Mouse (Mus musculus): Measurements from ENCODE around the gene Tnni2. TPM values are rescaled to one million over a fixed set of nuclear protein-coding genes. Genes with fewer than 3 reads are reported as not detected.
"Not testable (repeated sequence)": the region's sequence is repeated elsewhere in the genome, so short reads cannot be mapped to it uniquely, and the experiment has no call there.

Tnni2 gene
- polyA plus RNA-seq, 1 experiment from 2014 or later = 1.0 TPM

DNA sequence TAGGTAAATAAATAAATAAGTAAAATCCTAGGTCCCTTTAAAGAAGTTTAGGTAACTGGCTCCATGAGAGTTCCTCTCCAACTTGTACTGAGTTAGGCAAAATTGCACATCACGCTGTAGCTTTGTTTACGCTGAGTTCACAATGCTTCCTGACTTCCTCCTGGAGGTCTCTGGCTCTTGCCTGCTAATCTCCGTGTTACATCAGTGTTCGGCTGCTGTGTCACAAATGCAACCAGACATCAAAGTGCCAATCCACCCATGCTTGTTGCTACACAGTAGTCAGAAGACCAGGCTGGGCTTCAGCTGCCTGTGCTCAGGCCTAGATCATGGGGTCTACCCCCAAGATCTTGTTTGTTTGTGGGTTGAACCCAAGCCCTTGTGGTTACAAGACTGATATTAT lies 38.0 kb upstream of the Tnni2 start:
- DNase-seq (ENCODE audit: low spot score) (no peak), ATAC-seq (ENCODE audit: low FRiP score) (no peak)
- Histone ChIP-seq H3K27me3 (ENCODE audit: control insufficient read depth, insufficient read depth, low read length) (no peaks in the 10 kb centered on the region), H3K4me2 (replicated peaks) (no peak overlapping the region), H3K4me3 (replicated peaks; ENCODE audit: low read length) (no peak overlapping the region), H3K9ac (no peak overlapping the region), H3K9me3 (ENCODE audit: control insufficient read depth, low read length) (no peaks in the 10 kb centered on the region), H3K4me1 (replicated peaks; ENCODE audit: control insufficient read depth, insufficient read depth, low read length) (no peaks in the 10 kb centered on the region), H3K36me3 (replicated peaks; ENCODE audit: control insufficient read depth, insufficient read depth) (no peaks in the 10 kb centered on the region), H3K27ac (no peak overlapping the region)
- WGBS = 91% methylated on average over 4 of the region's 4 CpGs

DNA sequence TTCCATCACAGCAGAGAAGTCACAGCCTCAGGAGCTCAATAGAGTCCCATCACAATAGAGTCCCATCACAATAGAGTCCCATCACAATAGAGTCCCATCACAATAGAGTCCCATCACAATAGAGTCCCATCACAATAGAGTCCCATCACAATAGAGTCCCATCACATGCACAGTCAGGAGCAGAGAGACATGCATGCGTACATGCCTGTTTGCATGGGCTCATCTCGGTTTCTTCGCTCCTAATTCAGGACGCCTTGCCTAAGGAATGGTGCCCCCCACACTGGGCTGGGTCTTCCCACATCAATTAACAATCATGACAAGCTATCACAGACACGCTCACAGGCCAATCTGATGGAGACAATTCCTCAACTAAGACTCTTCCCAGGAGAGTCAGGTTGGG lies 36.5 kb upstream of the Tnni2 start:
- H3K4me2 ChIP-seq (replicated peaks); DNase-seq (ENCODE audit: low spot score); H3K27me3 ChIP-seq (ENCODE audit: control insufficient read depth, insufficient read depth, low read length); H3K9ac ChIP-seq; H3K9me3 ChIP-seq (ENCODE audit: control insufficient read depth, low read length); H3K4me1 ChIP-seq (replicated peaks; ENCODE audit: control insufficient read depth, insufficient read depth, low read length); H3K4me3 ChIP-seq (replicated peaks; ENCODE audit: low read length); H3K36me3 ChIP-seq (replicated peaks; ENCODE audit: control insufficient read depth, insufficient read depth); H3K27ac ChIP-seq; ATAC-seq (ENCODE audit: low FRiP score): not testable (repeated sequence)
- WGBS = 82% methylated on average over 5 of the region's 5 CpGs

DNA sequence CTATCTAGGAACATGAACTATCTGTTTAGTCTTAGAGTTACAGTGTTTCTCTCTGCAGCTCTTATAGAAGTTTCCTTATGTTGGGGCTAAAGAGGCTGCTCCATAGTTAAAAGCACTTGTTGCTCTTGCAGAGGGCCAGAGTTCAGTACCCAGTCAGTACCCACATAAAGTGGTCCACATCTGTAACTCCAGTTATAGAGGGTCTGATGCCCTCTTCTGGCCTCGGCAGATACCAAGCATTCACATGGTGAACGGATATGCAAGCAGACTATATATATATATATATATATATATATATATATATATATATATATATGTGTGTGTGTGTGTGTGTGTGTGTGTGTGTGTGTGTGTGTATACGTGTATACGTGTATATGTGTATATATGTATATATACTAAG lies 33.7 kb upstream of the Tnni2 start:
- Histone ChIP-seq H3K4me2 (replicated peaks) (no peak overlapping the region), H3K9me3 (ENCODE audit: control insufficient read depth, low read length) (no peaks in the 10 kb centered on the region), H3K27me3 (ENCODE audit: control insufficient read depth, insufficient read depth, low read length) (no peaks in the 10 kb centered on the region), H3K36me3 (replicated peaks; ENCODE audit: control insufficient read depth, insufficient read depth) (no peaks in the 10 kb centered on the region), H3K4me1 (replicated peaks; ENCODE audit: control insufficient read depth, insufficient read depth, low read length) (no peaks in the 10 kb centered on the region), H3K27ac (no peak overlapping the region), H3K4me3 (replicated peaks; ENCODE audit: low read length) (no peak overlapping the region), H3K9ac (no peak overlapping the region)
- no peak for ATAC-seq (ENCODE audit: low FRiP score)
- DNase-seq (ENCODE audit: low spot score) = no peak
- WGBS = 89% methylated on average over 4 of the region's 4 CpGs

GRCm38 (mm10) chr7:142408686-142409085 lies 32.9 kb upstream of the Tnni2 start:
- Histone ChIP-seq H3K36me3 (replicated peaks; ENCODE audit: control insufficient read depth, insufficient read depth) (no peaks in the 10 kb centered on the region), H3K4me3 (replicated peaks; ENCODE audit: low read length) (no peak overlapping the region), H3K27me3 (ENCODE audit: control insufficient read depth, insufficient read depth, low read length) (no peaks in the 10 kb centered on the region), H3K4me2 (replicated peaks) (no peak overlapping the region), H3K9me3 (ENCODE audit: control insufficient read depth, low read length) (no peaks in the 10 kb centered on the region), H3K9ac (no peak overlapping the region), H3K4me1 (replicated peaks; ENCODE audit: control insufficient read depth, insufficient read depth, low read length) (no peaks in the 10 kb centered on the region), H3K27ac (no peak overlapping the region)
- DNase-seq (ENCODE audit: low spot score) (no peak), ATAC-seq (ENCODE audit: low FRiP score) (no peak)
- WGBS = 88% methylated on average over 8 of the region's 8 CpGs

GRCm38 (mm10) chr7:142409603-142410002 lies 32.0 kb upstream of the Tnni2 start:
- Histone ChIP-seq H3K4me1 (replicated peaks; ENCODE audit: control insufficient read depth, insufficient read depth, low read length) (no peaks in the 10 kb centered on the region), H3K4me2 (replicated peaks) (no peak overlapping the region), H3K36me3 (replicated peaks; ENCODE audit: control insufficient read depth, insufficient read depth) (no peaks in the 10 kb centered on the region), H3K4me3 (replicated peaks; ENCODE audit: low read length) (no peak overlapping the region), H3K9ac (no peak overlapping the region), H3K27me3 (ENCODE audit: control insufficient read depth, insufficient read depth, low read length) (no peaks in the 10 kb centered on the region), H3K27ac (no peak overlapping the region), H3K9me3 (ENCODE audit: control insufficient read depth, low read length) (no peaks in the 10 kb centered on the region)
- DNase-seq (ENCODE audit: low spot score) = no peak
- 84% methylated on average over 3 of the region's 3 CpGs for whole genome bisulfite sequencing
- no peak for ATAC-seq (ENCODE audit: low FRiP score)

DNA sequence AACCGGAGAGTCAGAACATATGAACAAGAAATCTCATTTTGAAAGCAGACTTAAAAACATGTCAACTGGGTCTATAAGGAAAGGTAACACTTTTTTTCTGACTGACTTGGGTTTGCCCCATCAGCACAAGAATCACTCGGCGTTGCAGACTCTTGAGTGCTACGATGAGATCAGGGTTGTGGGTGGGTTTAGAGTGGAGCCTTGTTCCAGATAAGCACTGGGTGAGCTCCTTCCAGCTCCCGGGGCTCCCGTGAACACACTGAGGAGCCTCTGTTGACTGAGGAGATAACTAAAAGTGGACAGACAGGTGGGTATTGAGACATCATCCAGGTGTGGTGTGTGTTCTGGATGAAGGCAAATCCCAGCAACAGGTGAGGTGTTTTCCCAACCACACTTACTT lies 28.3 kb upstream of the Tnni2 start:
- 96% methylated on average over 6 of the region's 6 CpGs for WGBS
- ATAC-seq (ENCODE audit: low FRiP score) = no peak
- H3K27me3 ChIP-seq (ENCODE audit: control insufficient read depth, insufficient read depth, low read length) = no peaks in the 10 kb centered on the region
- no peaks in the 10 kb centered on the region for H3K9me3 ChIP-seq (ENCODE audit: control insufficient read depth, low read length)
- no peaks in the 10 kb centered on the region for H3K36me3 ChIP-seq (replicated peaks; ENCODE audit: control insufficient read depth, insufficient read depth)
- H3K4me2 ChIP-seq (replicated peaks) = no peak overlapping the region
- H3K4me3 ChIP-seq (replicated peaks; ENCODE audit: low read length) = no peak overlapping the region
- H3K27ac ChIP-seq = no peak overlapping the region
- H3K9ac ChIP-seq = no peak overlapping the region
- no peak for DNase-seq (ENCODE audit: low spot score)
- H3K4me1 ChIP-seq (replicated peaks; ENCODE audit: control insufficient read depth, insufficient read depth, low read length) = no peaks in the 10 kb centered on the region

DNA sequence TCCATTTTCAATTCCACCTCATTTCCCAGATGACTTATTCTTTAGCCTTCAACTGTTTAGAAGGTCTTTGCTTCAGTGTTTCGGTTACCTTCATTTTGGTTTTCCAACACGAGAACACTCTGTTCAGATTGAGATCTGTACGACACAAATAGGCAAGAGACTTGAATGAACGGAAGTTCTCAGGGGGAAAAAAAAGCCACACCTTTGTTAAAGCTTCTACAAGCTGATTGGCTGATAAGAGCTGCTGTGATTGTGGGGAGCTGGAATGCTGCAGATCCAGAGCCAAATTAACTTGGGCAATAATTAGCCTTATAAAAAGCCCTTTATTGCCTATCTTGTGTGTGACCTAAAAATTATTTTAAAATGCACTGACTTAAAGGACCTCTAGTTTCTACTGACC lies 26.3 kb upstream of the Tnni2 start:
- no peak for ATAC-seq (ENCODE audit: low FRiP score)
- Histone ChIP-seq H3K4me3 (replicated peaks; ENCODE audit: low read length) (no peak overlapping the region), H3K36me3 (replicated peaks; ENCODE audit: control insufficient read depth, insufficient read depth) (no peaks in the 10 kb centered on the region), H3K9me3 (ENCODE audit: control insufficient read depth, low read length) (no peaks in the 10 kb centered on the region), H3K27me3 (ENCODE audit: control insufficient read depth, insufficient read depth, low read length) (no peaks in the 10 kb centered on the region), H3K27ac (no peak overlapping the region), H3K9ac (no peak overlapping the region), H3K4me2 (replicated peaks) (no peak overlapping the region), H3K4me1 (replicated peaks; ENCODE audit: control insufficient read depth, insufficient read depth, low read length) (no peaks in the 10 kb centered on the region)
- 66% methylated on average over 4 of the region's 4 CpGs for WGBS
- no peak for DNase-seq (ENCODE audit: low spot score)

- 74% methylated on average over 3 of the region's 3 CpGs for WGBS
- Histone ChIP-seq H3K36me3 (replicated peaks; ENCODE audit: control insufficient read depth, insufficient read depth) (no peaks in the 10 kb centered on the region), H3K9ac (no peak overlapping the region), H3K4me3 (replicated peaks; ENCODE audit: low read length) (no peak overlapping the region), H3K27me3 (ENCODE audit: control insufficient read depth, insufficient read depth, low read length) (no peaks in the 10 kb centered on the region), H3K9me3 (ENCODE audit: control insufficient read depth, low read length) (no peaks in the 10 kb centered on the region), H3K27ac (no peak overlapping the region), H3K4me2 (replicated peaks) (no peak overlapping the region), H3K4me1 (replicated peaks; ENCODE audit: control insufficient read depth, insufficient read depth, low read length) (no peaks in the 10 kb centered on the region)
- no peak for ATAC-seq (ENCODE audit: low FRiP score)
- DNase-seq (ENCODE audit: low spot score) = no peak
Observed at GRCm38 (mm10) chr7:142416225-142416624, 25.4 kb upstream of the Tnni2 start.

- Histone ChIP-seq H3K9ac (no peak overlapping the region), H3K4me2 (replicated peaks) (no peak overlapping the region), H3K27ac (no peak overlapping the region), H3K9me3 (ENCODE audit: control insufficient read depth, low read length) (no peaks in the 10 kb centered on the region), H3K27me3 (ENCODE audit: control insufficient read depth, insufficient read depth, low read length) (no peaks in the 10 kb centered on the region), H3K4me1 (replicated peaks; ENCODE audit: control insufficient read depth, insufficient read depth, low read length) (no peaks in the 10 kb centered on the region), H3K36me3 (replicated peaks; ENCODE audit: control insufficient read depth, insufficient read depth) (no peaks in the 10 kb centered on the region), H3K4me3 (replicated peaks; ENCODE audit: low read length) (no peak overlapping the region)
- DNase-seq (ENCODE audit: low spot score) (no peak), ATAC-seq (ENCODE audit: low FRiP score) (no peak)
- 91% methylated on average over 2 of the region's 2 CpGs for WGBS
Observed at GRCm38 (mm10) chr7:142418027-142418426, 23.6 kb upstream of the Tnni2 start.

GRCm38 (mm10) chr7:142418679-142419078 lies 22.9 kb upstream of the Tnni2 start:
- 91% methylated on average over 8 of the region's 8 CpGs for WGBS
- H3K4me3 ChIP-seq (replicated peaks; ENCODE audit: low read length) = no peak overlapping the region
- no peaks in the 10 kb centered on the region for H3K4me1 ChIP-seq (replicated peaks; ENCODE audit: control insufficient read depth, insufficient read depth, low read length)
- no peak overlapping the region for H3K4me2 ChIP-seq (replicated peaks)
- no peak overlapping the region for H3K9ac ChIP-seq
- no peak overlapping the region for H3K27ac ChIP-seq
- no peaks in the 10 kb centered on the region for H3K9me3 ChIP-seq (ENCODE audit: control insufficient read depth, low read length)
- H3K36me3 ChIP-seq (replicated peaks; ENCODE audit: control insufficient read depth, insufficient read depth) = no peaks in the 10 kb centered on the region
- DNase-seq (ENCODE audit: low spot score) = no peak
- no peak for ATAC-seq (ENCODE audit: low FRiP score)
- H3K27me3 ChIP-seq (ENCODE audit: control insufficient read depth, insufficient read depth, low read length) = no peaks in the 10 kb centered on the region

Data from hindbrain, embryonic 14.5 days (tissue).